Mouse (Mus musculus) T-cell, adult 66 days (primary cell): ENCODE data around the gene Vmn1r115. TPM values are rescaled to one million over a fixed set of nuclear protein-coding genes. Genes with fewer than 3 reads are reported as not detected.

Experiments used
- total RNA-seq, 2 experiments: library from RNA; stranded (reverse); gene quantifications; 3 replicates in 1 of 2; 4 replicates in 1 of 2; pipeline ENCODE4 v1.2.4; 2023

Gene Vmn1r115
- total RNA-seq, result not detected

DNA sequence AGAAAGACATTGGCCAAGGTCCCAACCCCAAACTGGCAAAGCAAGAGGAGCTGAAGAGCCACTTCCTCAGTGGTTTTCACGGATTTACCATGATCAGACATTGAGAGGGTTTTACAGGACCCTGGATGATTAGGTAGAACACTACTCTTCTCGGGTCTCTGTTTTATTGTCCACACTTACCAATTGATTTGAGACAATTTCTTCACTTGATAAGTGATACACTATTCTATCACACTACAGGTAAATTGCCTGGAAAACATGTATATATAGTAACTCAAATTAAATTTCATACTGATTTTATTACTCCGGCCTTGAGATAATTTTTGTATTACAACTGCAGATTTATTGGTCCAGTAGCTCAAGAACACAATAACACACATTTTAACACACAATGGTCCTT is at the start of gene Vmn1r115:
Gene Vmn1r115, minus strand, starts transcription at position 101 of the 400 bp plus-strand sequence.

DNA sequence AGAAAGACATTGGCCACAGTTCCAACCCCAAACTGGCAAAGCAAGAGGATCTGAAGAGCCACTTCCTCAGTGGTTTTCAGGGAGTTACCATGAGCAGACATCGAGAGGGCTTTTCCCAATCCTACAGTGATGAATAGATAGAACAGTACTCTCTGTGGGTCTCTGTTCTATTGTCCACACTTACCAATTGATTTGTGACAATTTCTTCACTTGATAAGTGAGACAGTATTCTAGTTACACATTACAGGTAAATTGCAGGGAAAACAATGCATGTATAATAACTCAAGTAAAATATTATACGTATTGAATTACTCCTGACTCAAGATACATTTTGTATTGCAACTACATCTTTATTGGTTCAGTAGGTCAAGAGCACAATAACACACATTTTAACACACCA is 39.2 kb upstream of the Vmn1r115 start, which contains the start of gene Vmn1r117:
Gene Vmn1r117, minus strand, starts transcription at position 101 of the 400 bp plus-strand sequence.

DNA sequence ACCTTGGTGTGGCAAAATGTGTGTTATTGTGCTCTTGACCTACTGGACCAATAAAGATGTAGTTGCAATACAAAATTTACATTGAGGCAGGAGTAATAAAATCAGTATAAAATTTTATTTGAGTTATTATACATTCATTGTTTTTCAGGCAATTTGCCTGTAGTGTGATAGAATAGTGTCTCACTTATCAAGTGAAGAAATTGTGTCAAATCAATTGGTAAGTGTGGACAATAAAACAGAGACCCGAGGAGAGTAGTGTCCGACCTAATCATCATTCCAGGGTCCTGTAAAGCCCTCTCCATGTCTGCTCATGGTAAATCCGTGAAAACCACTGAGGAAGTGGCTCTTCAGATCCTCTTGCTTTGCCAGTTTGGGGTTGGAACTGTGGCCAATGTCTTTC is 27.2 kb upstream of the Vmn1r115 start, which contains the start of gene Vmn1r116:
Gene Vmn1r116, plus strand, starts transcription at position 301 of the 400 bp plus-strand sequence.

DNA sequence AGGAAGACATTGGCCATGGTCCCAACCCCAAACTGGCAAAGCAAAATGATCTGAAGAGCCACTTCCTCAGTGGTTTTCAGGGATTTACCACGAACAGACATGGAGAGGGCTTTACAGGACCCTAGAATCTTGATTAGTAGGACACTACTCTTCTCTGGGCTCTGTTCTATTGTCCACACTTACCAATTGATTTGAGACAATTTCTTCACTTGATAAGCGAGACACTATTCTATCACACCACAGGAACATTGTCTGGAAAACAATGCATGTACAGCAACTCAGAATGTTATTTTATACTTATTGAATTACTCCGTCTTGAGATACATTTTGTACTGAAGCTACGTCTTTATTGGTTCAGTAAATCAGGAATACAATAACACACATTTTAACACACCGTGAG is 32.7 kb downstream of the Vmn1r115 start, which contains the start of gene Vmn1r114:
Gene Vmn1r114, minus strand, starts transcription at position 101 of the 400 bp plus-strand sequence.

Other genes starting within 250 kb of the Vmn1r115 start
- gene Gm4513, start 246.0 kb downstream of the Vmn1r115 start, total RNA-seq, result not detected
- not detected for gene Vmn1r107, start 176.1 kb downstream of the Vmn1r115 start, total RNA-seq
- not detected for gene Vmn1r111, start 141.8 kb downstream of the Vmn1r115 start, total RNA-seq
- not detected for gene Gm10668, start 114.4 kb downstream of the Vmn1r115 start, total RNA-seq
- gene Vmn1r112, start 73.8 kb downstream of the Vmn1r115 start, total RNA-seq, result not detected
- gene Vmn1r113, start 57.7 kb downstream of the Vmn1r115 start, total RNA-seq, result not detected
- gene Vmn1r114, start 32.8 kb downstream of the Vmn1r115 start, total RNA-seq, result not detected
- not detected for gene Vmn1r116, start 27.3 kb upstream of the Vmn1r115 start, total RNA-seq
- gene Vmn1r117, start 39.1 kb upstream of the Vmn1r115 start, total RNA-seq, result not detected
- not detected for gene Vmn1r118, start 67.4 kb upstream of the Vmn1r115 start, total RNA-seq
- gene Vmn1r119, start 167.5 kb upstream of the Vmn1r115 start, total RNA-seq, result not detected
- gene Vmn1r120, start 208.8 kb upstream of the Vmn1r115 start, total RNA-seq, result not detected